Mouse (Mus musculus) cerebellum, adult 2 months (tissue): ENCODE measurements around the gene Ltbp1.

ENCODE experiments used
- CTCF ChIP-seq: fragments of 200-500 bp; IDR thresholded peaks from 2 replicates; pipeline ENCODE4 v1.5.1; 2011; ENCODE audit warnings: low read depth, mild to moderate bottlenecking, control low read depth, low read length, moderate library complexity, borderline replicate concordance; ENCODE audit not compliant: insufficient read depth
- POLR2A ChIP-seq: fragments of 200-500 bp; IDR thresholded peaks from 2 replicates; pipeline ENCODE4 v1.6.1; 2011; ENCODE audit warnings: low read length, control low read depth, borderline replicate concordance; ENCODE audit not compliant: insufficient read depth

- TF ChIP-seq CTCF = no peak
- no peak for TF ChIP-seq POLR2A
Measured at GRCm38 (mm10) chr17:75090556-75090955, 85.2 kb downstream of the Ltbp1 start.
